Mouse (Mus musculus) ovary, postnatal 36 days (tissue): Measurements from ENCODE around the gene Zc3h4.
A peak's percentile ranks its signal among the peaks of the same experiment; 100 is the strongest.

ENCODE experiments used
- DNase-seq: peaks from one replicate; pipeline ENCODE4 v3.0.0; 2022; ENCODE audit warnings: low spot score, mixed read lengths

The Zc3h4 gene

GRCm38 (mm10) chr7:16476600-16476989 is 75.9 kb downstream of the Zc3h4 start:
- peak; percentile 31 for DNase-seq

DNA sequence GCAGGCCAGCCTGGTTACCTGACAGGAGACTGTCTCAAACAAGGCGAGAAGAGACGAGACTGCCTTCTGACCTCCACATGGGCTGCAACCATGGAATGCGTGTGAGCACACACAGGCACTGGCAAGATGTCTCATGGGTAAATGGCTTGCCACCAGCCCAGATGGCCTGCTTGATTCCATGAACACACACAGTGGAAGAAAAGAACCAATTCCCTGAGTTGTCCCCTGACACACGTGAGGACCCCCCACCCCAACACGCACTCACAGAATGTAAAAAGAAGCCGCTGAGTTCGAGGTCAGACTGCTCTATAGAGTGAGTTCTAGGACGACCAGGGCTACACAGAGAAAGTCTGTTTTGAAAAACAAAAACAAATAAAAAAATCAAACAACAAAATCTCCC is 76.9 kb downstream of the Zc3h4 start, which contains the start of gene Npas1:
Npas1 (minus strand) TSS at position 101 of the 400 bp plus-strand sequence.
- no peak for DNase-seq
